Mouse (Mus musculus) thymus, postnatal 4 days (tissue): Measurements from ENCODE around the gene Tmem184b.

Source experiments
- DNase-seq: peaks from one replicate; pipeline ENCODE4 v3.0.0; 2021

Gene Tmem184b

GRCm38 (mm10) chr15:79402836-79403762 lies at the start of gene Tmem184b:
TSS of gene Tmem184b (minus strand) at chr15:79403569.
- DNase-seq: peak; percentile 92

- no peak for DNase-seq
These were observed 44.7 kb upstream of the Tmem184b start for GRCm38 (mm10) chr15:79448041-79448440.

GRCm38 (mm10) chr15:79445786-79446654 lies 42.7 kb upstream of the Tmem184b start:
- DNase-seq: no peak

- no peak for DNase-seq
These were observed 40.6 kb upstream of the Tmem184b start for GRCm38 (mm10) chr15:79443856-79444410.

GRCm38 (mm10) chr15:79442961-79443518 lies 39.7 kb upstream of the Tmem184b start:
- DNase-seq: no peak

GRCm38 (mm10) chr15:79442257-79442611 lies 38.9 kb upstream of the Tmem184b start:
- DNase-seq: no peak

GRCm38 (mm10) chr15:79441331-79442256 lies 38.2 kb upstream of the Tmem184b start:
- peak; percentile 91 for DNase-seq

- DNase-seq: no peak
These were observed 37.4 kb upstream of the Tmem184b start for GRCm38 (mm10) chr15:79440651-79441330.

- peak; percentile 37 for DNase-seq
These were observed 36.9 kb upstream of the Tmem184b start for GRCm38 (mm10) chr15:79440223-79440622.

- no peak for DNase-seq
These were observed 36.0 kb upstream of the Tmem184b start for GRCm38 (mm10) chr15:79439386-79439785.

GRCm38 (mm10) chr15:79438816-79439215 lies 35.4 kb upstream of the Tmem184b start:
- no peak for DNase-seq

GRCm38 (mm10) chr15:79438209-79438810 lies 34.9 kb upstream of the Tmem184b start:
- DNase-seq: no peak

- no peak for DNase-seq
These were observed 34.3 kb upstream of the Tmem184b start for GRCm38 (mm10) chr15:79437541-79438208.

- no peak for DNase-seq
These were observed 33.1 kb upstream of the Tmem184b start for GRCm38 (mm10) chr15:79436481-79436921.

GRCm38 (mm10) chr15:79435191-79435671 lies 31.9 kb upstream of the Tmem184b start:
- DNase-seq: no peak

- no peak for DNase-seq
These were observed 29.5 kb upstream of the Tmem184b start for GRCm38 (mm10) chr15:79432892-79433291.

GRCm38 (mm10) chr15:79432328-79432727 lies 29.0 kb upstream of the Tmem184b start:
- DNase-seq: no peak

- no peak for DNase-seq
These were observed 28.6 kb upstream of the Tmem184b start for GRCm38 (mm10) chr15:79431925-79432324.

- no peak for DNase-seq
These were observed 27.2 kb upstream of the Tmem184b start for GRCm38 (mm10) chr15:79430461-79431000.

GRCm38 (mm10) chr15:79429994-79430393 lies 26.6 kb upstream of the Tmem184b start:
- DNase-seq: no peak
